Mouse (Mus musculus): ENCODE measurements around the gene Fem1a. TPM values are rescaled to one million over a fixed set of nuclear protein-coding genes. Genes with fewer than 3 reads are reported as not detected.

Fem1a gene
- total RNA-seq, 2 experiments from 2014 or later = 90.4 to 94.6 TPM

DNA sequence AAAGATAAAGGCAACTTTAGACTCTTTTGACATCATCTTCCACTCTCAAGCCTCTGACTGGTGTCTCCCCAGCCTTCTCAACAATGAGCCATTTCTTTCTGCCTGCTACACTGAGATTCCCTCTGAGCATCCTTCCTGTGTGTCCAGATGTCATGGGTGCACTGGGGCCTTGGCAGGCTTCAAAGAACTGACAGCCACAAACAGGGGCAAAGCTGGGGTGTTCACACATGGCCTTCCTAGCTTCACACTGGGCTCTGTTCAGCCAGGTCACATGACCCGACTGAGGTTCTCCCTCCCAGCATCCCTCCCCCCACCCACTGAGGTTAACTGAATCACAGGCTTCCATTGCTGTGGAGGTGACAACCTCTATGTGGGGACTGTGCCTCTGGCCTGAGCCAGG, 39.6 kb downstream of the Fem1a start:
- DNase-seq = no peak
- intact Hi-C loops (cut with DNase I) = no loop called here

DNA sequence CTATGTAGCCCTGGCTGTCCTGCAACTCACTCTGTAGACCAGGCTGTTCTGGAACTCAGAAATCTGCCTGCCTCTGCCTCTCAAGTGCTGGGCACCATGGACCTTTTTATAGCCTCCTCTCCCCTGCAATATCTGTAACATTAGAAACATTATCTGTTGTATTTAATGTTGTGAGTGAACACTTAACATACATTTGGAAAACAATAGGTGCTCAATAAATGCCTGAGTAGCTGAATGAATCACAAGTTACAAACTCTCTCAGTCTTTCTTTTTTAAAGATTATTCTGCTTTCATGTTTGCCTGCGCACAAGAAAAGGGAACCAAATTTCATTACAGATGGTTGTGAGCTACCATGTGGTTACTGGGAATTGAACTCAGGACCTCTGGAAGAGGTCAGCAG, 41.6 kb downstream of the Fem1a start:
- intact Hi-C loops (cut with DNase I) = no loop called here

DNA sequence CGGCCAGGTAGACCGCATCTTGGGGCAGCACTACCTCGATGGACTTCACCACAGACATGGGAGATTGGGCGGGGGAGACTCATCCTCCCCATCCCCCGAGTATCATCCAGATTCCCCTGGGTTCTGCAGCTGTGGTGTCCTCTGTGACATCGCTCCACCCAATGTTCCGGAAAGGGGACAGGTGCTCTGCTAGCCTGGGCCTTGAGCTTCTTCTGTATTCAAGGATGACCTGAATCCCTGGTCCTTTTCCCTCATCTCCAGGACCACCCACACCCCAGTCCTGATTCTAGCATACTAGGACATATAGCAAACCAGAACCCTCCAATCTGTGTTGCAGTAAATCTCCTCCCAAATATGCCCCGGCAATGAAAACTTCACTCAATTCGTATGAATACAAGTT, 43.6 kb downstream of the Fem1a start, which contains the start of gene Arrdc5:
TSS of gene Arrdc5 (minus strand) at position 101 of the 400 bp plus-strand sequence.
- intact Hi-C loops (cut with DNase I) = no loop called here
- no peak for DNase-seq

More for the DNA sequence above, 41.6 kb downstream of the Fem1a start:
- DNase-seq = no peak

DNA sequence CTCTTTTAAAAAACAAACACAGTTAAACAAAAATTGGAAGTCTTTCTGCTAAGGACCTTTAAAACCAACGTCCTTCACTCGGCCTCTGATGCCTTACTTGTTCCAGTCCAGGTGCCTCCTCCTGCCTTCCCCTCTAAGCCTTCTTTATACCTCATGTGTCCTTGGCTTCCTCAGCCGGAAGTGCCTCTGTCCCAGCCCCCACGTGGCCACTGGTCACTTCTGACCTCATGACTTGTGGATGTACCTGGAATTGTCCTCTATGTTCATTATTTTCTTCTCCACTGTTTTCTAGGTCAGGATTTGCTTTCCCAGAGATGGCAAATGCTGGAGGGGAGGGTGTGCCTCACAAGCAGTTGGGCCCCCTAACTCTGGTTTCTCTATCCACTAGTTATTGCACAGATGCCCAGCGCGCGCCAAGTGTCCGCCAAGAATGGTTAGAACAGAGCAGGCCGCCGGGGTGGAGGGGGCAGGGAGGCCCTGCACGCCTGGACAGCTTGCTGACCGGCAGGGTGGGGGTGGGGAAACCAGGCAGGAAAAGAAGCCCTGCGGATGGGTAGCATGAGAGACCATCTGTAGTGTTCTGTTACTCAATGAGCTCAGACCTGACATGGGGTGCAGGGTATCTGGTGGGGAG, 45.9 kb downstream of the Fem1a start:
- DNase-seq = peak in 1 of 2 experiments; percentile 34
- intact Hi-C loops (cut with DNase I) = no loop called here

DNA sequence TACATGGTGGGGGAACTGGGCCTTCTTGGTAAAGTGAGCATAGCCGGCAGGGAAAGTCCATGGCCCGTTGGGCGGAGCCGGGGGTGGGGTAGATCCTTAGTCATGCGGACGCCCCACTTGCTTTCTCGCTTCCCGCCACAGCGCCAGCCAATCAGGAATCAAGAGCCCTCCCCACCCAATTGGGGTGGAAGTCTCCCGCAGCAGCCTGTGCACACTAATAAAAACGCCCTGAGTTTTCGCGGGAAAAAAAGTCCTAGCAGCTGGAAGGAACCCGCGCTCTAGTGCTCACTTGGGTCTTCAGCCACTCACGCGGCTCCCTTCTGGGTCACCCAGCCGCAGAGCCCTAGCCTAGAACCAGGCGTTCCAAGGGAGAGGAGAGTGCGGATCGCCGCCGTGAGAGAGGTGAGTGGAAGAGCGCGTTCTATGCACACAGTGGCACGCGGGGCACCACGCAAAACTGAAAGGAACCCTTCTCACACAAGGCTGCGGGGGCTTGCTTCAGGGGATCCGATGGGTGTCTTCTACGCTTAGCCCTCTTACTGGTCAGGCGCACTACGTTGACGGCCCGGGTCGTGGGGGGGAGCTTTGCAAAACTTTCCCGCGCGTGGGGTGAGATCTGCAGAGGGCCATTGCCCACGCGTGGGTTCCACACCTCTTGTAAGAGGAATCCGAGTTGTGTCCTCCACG, 46.7 kb downstream of the Fem1a start, which contains the start of gene Uhrf1:
TSS of gene Uhrf1 (plus strand) at position 162 of the 687 bp plus-strand sequence.
- peak; percentile 74 to 81 for DNase-seq
- intact Hi-C loops (cut with DNase I) = no loop called here

DNA sequence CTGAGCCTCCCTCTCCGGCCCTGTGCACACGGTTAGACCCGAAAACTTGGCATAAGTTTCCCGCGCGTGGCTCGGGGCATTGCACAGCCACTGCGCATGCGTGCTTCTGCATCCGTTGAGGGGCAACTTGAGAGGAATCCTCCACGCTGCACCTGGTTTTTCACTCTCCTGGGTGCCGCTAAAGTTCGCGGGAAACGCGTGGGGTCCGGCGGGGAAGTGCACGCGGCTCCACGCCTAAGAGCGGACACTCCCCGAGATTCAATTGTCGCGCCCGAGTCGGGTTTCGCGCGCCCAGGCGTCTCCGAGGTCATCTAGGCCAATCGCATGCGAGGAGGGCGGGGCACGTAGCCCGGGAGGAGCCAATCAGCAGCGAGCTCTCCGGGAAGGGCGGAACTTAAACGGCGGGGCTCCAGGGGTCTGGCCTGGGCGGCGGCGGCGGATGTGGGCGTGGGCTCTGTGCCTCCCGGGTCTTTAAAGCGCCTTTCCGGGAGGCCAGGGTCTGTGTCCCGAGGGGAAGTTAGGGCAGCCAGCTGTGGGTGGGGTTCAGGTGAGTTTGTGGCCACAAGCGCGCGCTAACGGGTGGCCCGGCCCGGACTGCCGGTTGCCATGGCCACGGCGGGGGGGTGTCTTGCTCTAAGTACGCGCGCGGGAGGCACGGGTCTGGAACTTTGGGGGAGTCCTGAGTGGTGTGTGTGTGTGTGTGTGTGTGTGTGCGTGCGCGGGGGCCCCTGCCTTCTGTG, 47.4 kb downstream of the Fem1a start:
- intact Hi-C loops (cut with DNase I) = no loop called here
- peak; percentile 96 to 97 for DNase-seq

DNA sequence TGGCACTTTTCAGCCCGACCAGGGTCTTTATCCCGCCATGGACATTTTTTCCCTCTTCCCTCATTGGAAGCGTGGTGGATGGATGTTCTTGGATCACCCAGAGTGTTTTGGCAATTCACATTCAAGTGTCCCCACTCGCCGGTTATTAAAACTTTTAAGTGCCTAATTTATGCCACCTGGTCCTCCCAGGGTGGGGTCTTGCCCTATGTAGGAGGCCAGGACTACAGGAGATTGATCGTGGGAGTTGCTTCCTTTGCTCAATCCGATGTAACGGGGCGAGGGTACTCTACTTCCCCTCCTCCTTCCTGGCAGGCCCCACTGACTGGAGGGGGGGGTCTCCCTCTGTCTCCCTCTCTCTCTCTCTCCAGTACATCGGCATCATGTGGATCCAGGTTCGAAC, 48.1 kb downstream of the Fem1a start:
- intact Hi-C loops (cut with DNase I) = no loop called here

DNA sequence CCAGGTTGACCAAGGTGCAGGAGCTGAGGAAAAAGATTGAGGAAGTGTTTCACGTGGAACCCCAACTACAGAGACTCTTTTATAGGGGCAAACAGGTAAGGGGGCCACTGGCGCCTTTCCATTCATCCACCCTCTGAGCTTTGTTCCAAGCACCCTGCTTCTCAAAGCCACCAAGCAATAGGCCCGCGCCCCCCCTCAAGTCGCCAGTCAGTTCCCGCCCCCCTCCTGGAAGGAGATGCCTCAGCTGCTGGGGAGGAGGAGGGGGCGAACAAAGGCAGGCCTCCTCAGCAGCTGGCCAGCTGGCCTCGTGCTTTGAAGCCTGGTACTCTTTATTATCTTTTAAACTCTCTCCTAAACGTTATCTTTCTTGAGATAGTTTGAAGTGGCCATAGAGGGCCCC, 48.5 kb downstream of the Fem1a start:
- intact Hi-C loops (cut with DNase I) = no loop called here
- DNase-seq = no peak

More for the DNA sequence above, 48.1 kb downstream of the Fem1a start:
- DNase-seq = no peak

DNA sequence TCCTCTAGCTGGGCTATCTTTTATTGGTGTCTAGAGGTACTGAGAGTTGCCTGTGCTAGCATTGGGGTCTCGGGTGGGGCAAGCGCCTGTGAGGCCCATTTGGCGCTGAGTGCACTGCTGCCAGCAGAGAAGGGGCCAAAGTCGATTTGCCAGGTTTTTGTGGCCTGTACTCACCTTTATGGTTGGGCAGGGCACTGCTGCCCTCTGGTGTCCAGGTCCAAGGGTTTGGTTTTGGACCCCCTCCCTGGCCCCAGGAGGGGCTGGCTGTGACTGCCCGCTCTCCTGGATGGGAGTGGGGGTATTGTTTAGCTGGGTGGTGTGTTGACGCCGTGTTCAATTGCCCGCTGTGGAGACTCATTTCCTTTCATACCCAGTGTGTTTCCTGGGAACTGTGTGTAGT, 49.2 kb downstream of the Fem1a start:
- peak; percentile 37 to 44 for DNase-seq
- intact Hi-C loops (cut with DNase I) = loop anchor here (2.0 kb wide), 1 partner anchor 15 kb away; no protein-coding TSS in a partner anchor

DNA sequence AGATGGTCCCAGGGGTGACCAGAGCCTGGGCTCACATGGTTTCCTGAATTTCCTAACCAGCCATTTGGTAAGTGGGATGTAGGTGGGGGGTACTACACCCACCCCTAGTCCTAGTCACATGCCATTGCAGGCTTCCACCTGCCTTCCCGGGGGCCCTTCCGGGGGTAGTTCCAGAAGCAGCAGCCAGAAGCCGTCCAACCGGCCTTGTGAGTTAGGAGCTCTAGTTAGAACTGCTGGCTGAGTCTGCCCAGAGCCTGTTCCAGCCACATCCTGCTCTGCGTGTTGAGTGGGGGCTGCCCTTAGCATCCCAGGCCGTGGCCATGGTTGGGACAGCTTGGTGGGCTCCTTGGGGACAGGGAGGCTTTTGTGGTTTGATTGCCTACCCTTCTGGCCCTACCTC, 51.5 kb downstream of the Fem1a start:
- no peak for DNase-seq
- intact Hi-C loops (cut with DNase I) = no loop called here

DNA sequence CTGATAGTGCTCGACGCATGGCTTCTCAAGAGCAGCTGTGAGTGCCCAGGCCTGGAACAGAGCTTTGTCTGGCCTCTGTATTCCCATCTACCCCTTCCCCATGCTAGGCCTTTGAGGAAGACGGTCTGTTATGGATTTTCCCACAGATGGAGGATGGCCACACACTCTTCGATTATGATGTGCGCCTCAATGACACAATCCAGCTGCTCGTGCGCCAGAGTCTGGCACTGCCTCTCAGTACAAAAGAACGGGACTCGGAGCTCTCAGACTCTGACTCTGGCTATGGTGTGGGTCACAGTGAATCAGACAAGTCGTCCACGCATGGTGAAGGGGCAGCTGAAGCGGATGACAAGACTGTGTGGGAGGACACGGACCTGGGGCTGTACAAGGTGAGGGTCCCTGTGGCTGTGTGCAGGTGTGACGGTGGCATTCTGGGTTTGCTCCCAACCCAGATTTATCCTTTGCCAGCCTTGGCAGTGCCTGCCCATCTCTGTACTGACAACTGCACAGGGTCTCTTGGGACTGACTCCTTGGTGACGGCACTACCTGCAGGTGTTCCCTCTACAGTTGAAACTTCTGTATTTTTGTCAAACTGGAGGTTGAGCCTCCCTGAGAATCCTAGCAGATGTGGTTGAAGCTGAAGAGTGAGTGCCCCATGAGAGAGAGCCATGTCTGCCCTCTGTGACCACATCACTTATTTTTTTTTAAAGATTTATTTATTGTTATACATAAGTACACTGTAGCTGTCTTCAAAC, 52.8 kb downstream of the Fem1a start:
- DNase-seq = no peak
- intact Hi-C loops (cut with DNase I) = no loop called here

Small RNA genes lying within 50 kb of the gene (microRNA-seq; reads per million reads assigned to microRNA genes)
- gene Mir7b = 49.7 to 3,697 reads per million in 2 experiments

Other genes starting within 250 kb of the Fem1a start
- gene Sh3gl1, start 220.2 kb upstream of the Fem1a start, total RNA-seq (2021) = 10 to 100 TPM; 23.0 to 24.1 TPM
- gene Chaf1a, start 216.4 kb upstream of the Fem1a start, total RNA-seq (2021) = 1 to 10 TPM; 2.6 to 3.4 TPM
- gene Ubxn6, start 181.8 kb upstream of the Fem1a start, total RNA-seq (2021) = 10 to 100 TPM; 46.9 to 50.5 TPM
- 10 to 100 TPM; 37.3 to 39.8 TPM for gene Hdgfl2, start 177.2 kb upstream of the Fem1a start, total RNA-seq (2021)
- 100 to 1,000 TPM; 125 to 147 TPM for gene Plin4, start 147.0 kb upstream of the Fem1a start, total RNA-seq (2021)
- gene Plin5, start 139.2 kb upstream of the Fem1a start, total RNA-seq (2021) = 100 to 1,000 TPM; 154 to 166 TPM
- gene Lrg1, start 134.8 kb upstream of the Fem1a start, total RNA-seq (2021) = 10 to 100 TPM; 36.7 to 45.8 TPM
- 10 to 100 TPM; 14.5 to 14.7 TPM for gene Sema6b, start 116.5 kb upstream of the Fem1a start, total RNA-seq (2021)
- gene Tnfaip8l1, start 94.3 kb upstream of the Fem1a start, total RNA-seq (2021) = 1 to 10 TPM; 3.5 to 5.1 TPM
- gene Mydgf, start 72.9 kb upstream of the Fem1a start, total RNA-seq (2021) = 10 to 100 TPM; 33.2 to 34.6 TPM
- gene Dpp9, start 37.9 kb upstream of the Fem1a start, total RNA-seq (2021) = 10 to 100 TPM; 32.8 to 36.6 TPM
- 10 to 100 TPM in 1 of 2 experiments, 1 to 10 TPM in 1; 9.5 to 11.4 TPM for gene Ticam1, start 20.0 kb downstream of the Fem1a start, total RNA-seq (2021)
- 100 to 1,000 TPM; 115 to 133 TPM for gene Plin3, start 36.1 kb downstream of the Fem1a start, total RNA-seq (2021)
- gene Arrdc5, start 43.5 kb downstream of the Fem1a start, total RNA-seq (2021) = under 1 TPM in 1 of 2 experiments, not detected in 1; 0.36 TPM
- gene Uhrf1, start 46.5 kb downstream of the Fem1a start, total RNA-seq (2021) = 10 to 100 TPM in 1 of 2 experiments, 1 to 10 TPM in 1; 4.8 to 12.2 TPM
- 10 to 100 TPM; 44.3 to 44.9 TPM for gene Kdm4b, start 69.3 kb downstream of the Fem1a start, total RNA-seq (2021)
- gene Ptprs, start 219.7 kb downstream of the Fem1a start, total RNA-seq (2021) = 10 to 100 TPM; 60.3 to 64.8 TPM

All from heart, postnatal 14 days (tissue).